Mouse (Mus musculus) adipocyte (in vitro differentiated cells): ENCODE results near the gene Bola1.
"Not testable (repeated sequence)": the region's sequence is repeated elsewhere in the genome, so short reads cannot be mapped to it uniquely, and the experiment has no call there.

ENCODE experiments used
- DNase-seq: peaks from one replicate; pipeline ENCODE4 v3.0.0-alpha.2; 2016; ENCODE audit warnings: low spot score

The Bola1 gene

GRCm38 (mm10) chr3:96247356-96248140 lies 28.0 kb upstream of the Bola1 start:
- DNase-seq: no peak

DNA sequence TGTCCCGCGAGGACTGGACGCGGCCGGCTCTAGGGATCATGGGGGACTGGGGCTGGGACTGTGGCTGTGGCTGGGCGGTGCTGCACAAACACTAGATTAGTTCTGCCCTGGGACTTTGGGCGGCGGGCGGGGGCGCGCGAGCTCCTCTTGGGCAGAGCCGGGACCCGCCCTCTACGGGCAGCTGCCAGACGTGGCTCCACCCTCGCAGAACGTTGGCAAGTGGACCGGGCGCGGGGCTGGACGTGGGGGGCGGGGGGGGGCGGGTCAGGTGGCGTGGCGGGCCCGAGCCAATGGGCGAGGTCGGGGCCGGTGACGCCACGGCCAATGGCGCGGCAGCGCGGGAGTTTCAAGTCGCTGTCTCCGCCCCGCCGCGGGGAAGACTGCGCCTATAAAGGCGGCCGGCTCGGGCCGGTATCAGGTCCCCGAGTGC lies 26.9 kb upstream of the Bola1 start, which contains the start of gene Hist2h3c1:
TSS of gene Hist2h3c1 (plus strand) at position 259 of the 430 bp plus-strand sequence.
- DNase-seq: not testable (repeated sequence)

- not testable (repeated sequence) for DNase-seq
Observed at GRCm38 (mm10) chr3:96246018-96246417, 26.5 kb upstream of the Bola1 start.

- DNase-seq: peak; percentile 82
Observed at GRCm38 (mm10) chr3:96245003-96245886, 25.7 kb upstream of the Bola1 start, which contains the start of gene Hist2h2aa1. Hist2h2aa1 (plus strand) TSS chr3:96245497.

- peak; percentile 43 for DNase-seq
Observed at GRCm38 (mm10) chr3:96243921-96244572, 24.5 kb upstream of the Bola1 start.

DNA sequence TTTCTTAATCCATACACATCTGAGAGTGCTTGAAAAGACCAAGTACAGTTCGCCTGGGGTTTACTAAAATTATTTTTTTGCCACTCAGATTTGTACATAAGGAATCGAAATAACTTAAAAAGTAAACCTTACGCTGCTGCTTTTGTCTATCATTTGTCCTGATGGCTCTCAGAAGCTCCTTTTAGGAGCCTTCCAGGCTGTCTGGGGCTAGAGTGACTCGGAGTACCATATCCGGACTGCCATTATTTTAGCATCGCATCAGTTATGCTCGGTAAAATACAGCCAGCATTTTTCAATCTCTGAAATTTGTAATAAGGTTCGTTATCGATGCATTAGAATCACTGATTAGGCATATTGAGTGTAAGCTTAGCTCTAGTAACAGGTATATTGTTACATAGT lies 21.3 kb upstream of the Bola1 start:
- DNase-seq: no peak

- DNase-seq: peak; percentile 64
Observed at GRCm38 (mm10) chr3:96239949-96240798, 20.7 kb upstream of the Bola1 start, which contains the start of gene Hist2h2aa2. Hist2h2aa2 (minus strand) TSS chr3:96240276.

- DNase-seq: not testable (repeated sequence)
Observed at GRCm38 (mm10) chr3:96238954-96239793, 19.7 kb upstream of the Bola1 start, which contains the start of gene Hist2h3c2. Hist2h3c2 (minus strand) TSS chr3:96239127.

DNA sequence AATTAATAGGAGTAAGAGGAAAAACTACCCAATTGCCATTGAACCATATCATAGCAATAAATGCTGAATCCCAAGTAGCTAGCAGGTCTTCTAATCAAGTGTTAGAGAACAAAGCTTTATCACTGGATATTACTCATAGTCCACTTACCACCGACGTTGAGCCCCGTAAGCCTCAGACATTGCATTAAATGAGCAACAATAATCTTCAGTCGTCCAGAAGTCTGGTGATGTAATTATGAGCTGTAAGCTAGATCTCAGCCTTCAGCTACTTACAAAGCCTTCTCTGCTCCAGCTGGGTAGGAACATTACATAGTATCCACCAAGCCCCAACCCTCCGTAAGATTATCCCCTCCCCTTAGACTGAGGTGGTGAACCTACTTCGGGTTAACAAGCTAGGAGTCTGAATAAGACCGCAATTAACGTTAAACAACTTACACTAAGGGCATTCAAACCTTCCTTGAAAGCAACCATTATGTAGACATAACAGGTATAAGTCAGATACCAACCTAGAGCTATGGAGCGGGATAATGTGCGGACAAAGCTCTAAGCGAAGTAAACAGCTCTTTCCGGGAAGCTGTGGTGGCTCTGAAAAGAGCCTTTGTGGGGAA lies 18.5 kb upstream of the Bola1 start:
- DNase-seq: peak; percentile 35

- DNase-seq: no peak
Observed at GRCm38 (mm10) chr3:96237335-96237903, 17.9 kb upstream of the Bola1 start.

- no peak for DNase-seq
Observed at GRCm38 (mm10) chr3:96236834-96237334, 17.4 kb upstream of the Bola1 start.

- DNase-seq: no peak
Observed at GRCm38 (mm10) chr3:96235836-96236235, 16.3 kb upstream of the Bola1 start.

GRCm38 (mm10) chr3:96234914-96235313 lies 15.4 kb upstream of the Bola1 start:
- DNase-seq: no peak

GRCm38 (mm10) chr3:96231758-96232120 lies 12.2 kb upstream of the Bola1 start:
- no peak for DNase-seq

GRCm38 (mm10) chr3:96230910-96231757 lies 11.6 kb upstream of the Bola1 start:
- no peak for DNase-seq

GRCm38 (mm10) chr3:96230404-96230803 lies 10.9 kb upstream of the Bola1 start:
- DNase-seq: no peak

DNA sequence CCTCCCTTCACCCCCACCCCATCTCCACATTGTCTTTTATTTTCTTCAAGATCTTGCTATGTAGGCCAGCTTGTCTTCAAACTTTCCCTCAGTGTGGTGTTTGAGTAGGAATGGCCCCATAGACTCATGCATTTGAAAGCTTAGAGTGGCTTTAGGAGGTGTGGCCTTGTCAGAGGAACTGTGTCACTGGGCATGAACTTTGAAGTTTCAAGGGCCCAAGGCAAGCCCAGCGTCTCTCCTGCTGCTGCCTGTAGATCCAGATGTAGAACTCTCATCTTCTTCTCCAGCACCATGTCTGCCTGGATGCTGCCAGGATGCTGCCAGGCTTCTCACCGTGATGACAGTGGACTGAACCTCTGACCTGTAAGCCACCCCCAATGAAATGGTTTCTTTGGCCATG lies 9.3 kb upstream of the Bola1 start:
- DNase-seq: no peak
